Mouse (Mus musculus) gastrocnemius, adult 18-20 months (tissue): Measurements from ENCODE around the gene Ccdc63. TPM values are rescaled to one million over a fixed set of nuclear protein-coding genes. Genes with fewer than 3 reads are reported as not detected.

Experiments used
- total RNA-seq, 2 experiments: library from RNA; stranded (reverse); gene quantifications; 2 replicates each; pipeline ENCODE4 v1.2.3; 2021

Gene Ccdc63
- total RNA-seq, 2 experiments from 2014 or later: not detected

Other genes with a start within 250 kb of the Ccdc63 start
- gene Cux2, start 90.7 kb downstream of the Ccdc63 start, total RNA-seq: 1 to 10 TPM; 4.4 to 4.7 TPM
- 1,000 to 10,000 TPM; 1,098 to 1,338 TPM for gene Myl2, start 39.9 kb downstream of the Ccdc63 start, total RNA-seq
- gene Ppp1cc, start 17.5 kb upstream of the Ccdc63 start, total RNA-seq: 100 to 1,000 TPM; 125 to 143 TPM
- 1 to 10 TPM in 1 of 2 experiments, under 1 TPM in 1; 0.80 to 1.2 TPM for gene Hvcn1, start 66.0 kb upstream of the Ccdc63 start, total RNA-seq
- gene Tctn1, start 123.6 kb upstream of the Ccdc63 start, total RNA-seq: 1 to 10 TPM; 1.3 to 2.0 TPM
- 10 to 100 TPM; 91.6 to 96.4 TPM for gene Pptc7, start 143.5 kb upstream of the Ccdc63 start, total RNA-seq
- under 1 TPM; 0.27 to 0.69 TPM for gene Rad9b, start 213.4 kb upstream of the Ccdc63 start, total RNA-seq
- 10 to 100 TPM; 43.7 to 48.5 TPM for gene Vps29, start 213.5 kb upstream of the Ccdc63 start, total RNA-seq
- 10 to 100 TPM; 32.8 to 35.3 TPM for gene Gpn3, start 231.1 kb upstream of the Ccdc63 start, total RNA-seq
- gene Fam216a, start 231.5 kb upstream of the Ccdc63 start, total RNA-seq: 1 to 10 TPM; 4.5 to 5.4 TPM